Mouse (Mus musculus) activated CD4-positive, CD25-positive, alpha-beta regulatory T cell, adult 4 months (primary cell): ENCODE data around the gene Orai1. TPM values are rescaled to one million over a fixed set of nuclear protein-coding genes. Genes with fewer than 3 reads are reported as not detected.
"Not testable (repeated sequence)": the region's sequence is repeated elsewhere in the genome, so short reads cannot be mapped to it uniquely, and the experiment has no call there.

ENCODE experiments used
- ATAC-seq: one replicate; pipeline ENCODE4 v1.8.0; 2017
- polyA plus RNA-seq, 2 experiments: library from polyadenylated mRNA; unstranded; fragments of 100-300 nt; shearing (Covaris generic); gene quantifications; one replicate each; pipeline ENCODE4 v1.2.1; 2017

Gene Orai1
- polyA plus RNA-seq, 2 experiments from 2014 or later = 8.1 to 9.4 TPM

DNA sequence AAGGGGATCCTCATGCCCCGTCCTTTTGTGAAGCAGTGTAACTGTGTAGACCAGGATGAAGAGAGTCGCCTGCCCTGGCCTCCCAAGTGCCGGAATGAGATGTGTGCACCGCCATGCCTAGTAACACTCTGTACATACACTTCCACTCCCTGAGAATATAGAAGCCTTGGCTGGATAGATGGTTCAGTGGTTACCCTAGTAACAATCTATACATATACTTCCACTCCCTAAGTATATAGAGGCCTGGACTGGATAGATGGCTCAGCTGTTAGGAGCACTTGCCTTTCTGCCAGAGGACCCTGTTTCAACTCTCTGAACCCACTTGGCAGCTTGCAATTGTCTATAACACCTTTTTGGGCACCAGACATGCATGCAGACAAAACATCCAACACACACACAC, 20.2 kb downstream of the Orai1 start:
- ATAC-seq = no peak

DNA sequence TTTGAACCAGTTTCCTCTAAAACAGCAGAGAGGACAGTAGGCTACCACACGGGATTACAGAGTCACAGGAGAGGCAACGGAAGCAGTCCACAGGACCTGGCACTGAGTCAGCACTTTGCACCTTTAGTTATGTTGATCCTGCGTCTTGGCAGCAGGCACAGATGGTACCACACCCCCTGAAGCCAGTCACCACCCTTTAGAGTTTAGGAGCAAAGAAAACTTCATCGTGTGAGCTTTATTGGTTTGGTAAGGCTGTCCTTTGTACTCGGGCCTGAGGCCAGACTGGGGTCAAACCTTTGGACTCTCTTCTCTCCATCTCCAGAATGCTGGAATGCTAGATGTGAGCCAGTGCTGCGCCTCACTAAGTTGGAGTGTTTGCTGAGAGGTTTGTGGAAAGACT, 20.7 kb downstream of the Orai1 start:
- ATAC-seq = no peak

DNA sequence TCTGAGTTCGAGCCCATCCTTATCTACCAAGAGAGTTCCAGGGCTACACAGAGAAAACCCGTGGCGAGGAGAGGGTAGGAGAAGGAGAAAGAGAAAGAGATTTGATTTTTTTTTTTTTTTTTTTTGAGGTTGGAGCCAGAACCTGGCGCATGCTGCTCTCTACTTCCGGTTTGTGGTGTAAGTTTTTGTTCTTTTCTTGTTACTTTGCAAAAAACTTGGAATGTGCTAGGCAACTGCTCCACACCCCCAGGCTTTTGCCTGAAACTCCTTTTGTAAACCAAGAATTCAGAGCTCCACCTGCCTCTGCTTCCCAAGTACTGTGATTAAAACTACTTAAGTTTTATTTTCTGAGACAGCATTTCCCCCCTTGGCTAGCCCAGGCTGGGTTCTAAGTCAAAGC, 23.2 kb downstream of the Orai1 start:
- no peak for ATAC-seq

DNA sequence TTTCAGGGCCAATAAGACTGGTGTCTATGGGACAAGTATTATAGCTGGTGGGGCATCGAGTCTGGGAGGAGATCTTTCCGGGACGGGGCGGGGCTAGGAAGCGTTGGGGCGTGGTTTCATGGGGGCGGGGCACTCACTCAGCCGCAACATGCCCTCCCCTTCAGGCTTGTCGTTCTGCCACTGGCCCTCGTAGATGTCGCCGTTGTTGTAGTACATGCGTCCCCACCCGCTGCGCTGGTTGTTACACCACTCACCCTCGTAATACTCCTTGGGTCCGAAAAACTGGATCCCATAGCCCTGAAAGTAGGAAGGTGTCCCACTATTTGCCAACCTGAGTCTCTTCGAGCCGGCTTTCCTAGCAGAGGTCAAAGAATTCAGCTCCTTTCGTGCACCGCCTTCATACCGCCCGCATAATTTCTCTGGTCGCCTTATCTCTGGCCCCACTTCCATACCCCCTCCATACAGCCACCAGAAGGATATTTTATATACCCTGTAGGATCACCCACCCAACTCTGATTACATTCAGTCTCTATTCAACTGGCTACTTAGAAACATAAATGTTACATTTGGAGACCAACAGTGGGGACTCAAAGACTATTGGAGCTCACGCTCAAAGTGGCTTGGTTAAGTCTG, 24.4 kb downstream of the Orai1 start:
- ATAC-seq = peak; percentile 86

DNA sequence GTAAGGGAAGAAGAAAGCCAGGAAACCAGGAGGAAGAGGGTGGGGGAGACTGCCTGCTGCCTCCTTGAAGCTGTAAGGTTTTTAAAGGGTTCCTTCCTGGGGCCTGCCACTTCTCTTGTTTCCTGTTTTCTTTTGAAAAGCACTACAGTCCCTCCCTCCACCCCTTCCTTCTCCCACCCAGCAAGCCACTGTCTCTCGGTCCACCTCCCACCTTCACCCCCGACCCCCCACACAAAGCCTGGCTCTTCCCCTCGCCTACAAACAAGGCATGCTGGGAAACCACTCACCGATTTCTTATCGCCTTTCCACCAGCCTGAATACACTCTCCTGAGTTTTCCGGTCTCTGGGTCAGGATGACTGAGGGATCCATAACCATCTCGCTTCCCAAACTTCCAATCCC, 25.9 kb downstream of the Orai1 start:
- no peak for ATAC-seq

DNA sequence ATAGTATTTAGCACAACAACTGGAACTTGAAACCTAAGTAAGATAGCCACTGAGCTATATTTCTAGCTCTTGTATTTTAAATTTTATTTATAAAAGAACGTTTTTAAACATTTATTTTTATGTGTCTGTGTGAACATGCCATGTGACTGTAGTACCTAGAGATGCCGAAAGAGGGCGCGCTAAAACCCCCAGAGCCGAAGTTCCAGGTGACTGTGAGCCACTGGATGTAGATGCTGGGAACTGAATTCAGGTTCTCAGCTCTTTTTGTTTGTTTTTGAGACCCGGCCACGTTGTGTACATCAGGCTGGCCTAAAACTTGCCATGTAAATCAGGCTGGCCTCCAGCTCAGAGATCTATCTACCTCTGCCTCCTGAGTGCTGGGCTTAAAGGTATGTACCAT, 29.0 kb downstream of the Orai1 start:
- no peak for ATAC-seq

DNA sequence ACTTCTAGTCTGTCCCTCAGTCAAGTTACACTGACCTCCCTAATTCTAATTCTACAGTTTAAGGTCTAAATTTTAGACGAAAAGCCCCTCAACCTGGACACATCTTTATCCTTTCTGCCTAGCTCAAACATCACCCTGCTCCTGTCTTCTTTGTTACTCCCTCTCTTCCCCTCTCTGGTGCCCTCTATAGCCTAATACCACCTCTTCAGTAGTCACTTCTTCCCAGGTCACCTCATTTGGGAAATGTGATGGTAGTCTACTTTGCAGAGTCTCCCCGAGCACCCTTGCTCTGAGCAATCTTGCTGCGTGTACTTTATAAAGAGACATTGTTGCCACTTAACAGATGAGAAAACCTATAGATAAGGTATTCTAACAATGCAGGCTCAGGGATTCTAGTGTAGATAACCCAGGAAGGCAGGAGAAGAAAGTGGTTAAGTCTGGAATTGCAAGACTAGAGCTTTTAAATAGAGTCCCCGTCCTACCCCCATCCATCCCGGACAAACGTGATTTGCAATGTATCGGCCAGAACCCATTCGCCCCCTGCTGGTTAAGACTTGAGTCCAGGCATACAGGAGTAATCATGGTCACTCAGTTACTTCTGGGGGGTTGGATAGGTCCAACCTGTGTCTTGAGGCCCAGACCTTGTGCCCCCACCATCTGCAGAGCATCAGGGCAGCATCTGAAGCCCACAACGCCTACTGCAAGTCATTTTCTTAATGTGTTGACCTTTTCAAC, 30.9 kb downstream of the Orai1 start:
- ATAC-seq = no peak

DNA sequence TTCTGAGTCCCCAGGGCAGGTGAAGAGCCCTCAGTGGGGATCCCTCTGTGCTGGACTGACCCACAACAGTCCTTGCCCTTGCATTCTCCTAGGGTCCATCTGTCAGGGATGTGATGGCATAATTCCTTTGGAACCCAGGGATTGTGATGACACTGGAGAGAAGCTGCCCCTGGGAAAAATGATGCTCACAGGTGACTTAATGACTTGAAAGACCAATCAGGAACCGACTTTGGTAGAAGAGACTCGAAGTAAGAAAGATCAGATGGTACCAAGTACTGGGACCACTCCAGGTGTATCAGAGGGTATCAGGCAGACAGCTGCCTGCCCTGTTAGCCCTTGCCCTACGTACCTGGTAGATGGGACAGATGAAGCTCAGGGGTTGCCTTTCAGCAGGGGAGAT, 32.0 kb downstream of the Orai1 start, which contains the start of gene Morn3:
TSS of gene Morn3 (minus strand) at position 101 of the 400 bp plus-strand sequence.
- ATAC-seq = no peak

DNA sequence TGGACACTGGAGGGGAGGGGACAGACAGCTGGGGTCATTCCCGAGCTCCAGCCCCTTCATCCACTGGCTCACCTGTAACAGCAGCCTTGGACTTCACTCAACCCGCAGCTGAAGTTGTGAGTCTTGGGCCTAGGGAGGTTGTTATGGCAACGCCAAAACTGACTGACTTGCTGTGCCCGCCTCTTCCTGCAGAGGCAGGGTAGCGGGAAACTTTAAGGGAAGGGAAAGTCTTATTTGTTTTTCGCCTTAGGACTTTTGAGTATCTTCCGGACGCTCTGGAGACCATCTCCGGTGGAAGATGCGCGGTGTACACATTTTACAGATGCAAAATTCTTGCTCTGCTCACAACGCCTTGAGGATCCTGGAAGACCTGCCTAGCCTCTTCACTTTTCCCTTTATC, 34.4 kb downstream of the Orai1 start:
- ATAC-seq = peak; percentile 73

DNA sequence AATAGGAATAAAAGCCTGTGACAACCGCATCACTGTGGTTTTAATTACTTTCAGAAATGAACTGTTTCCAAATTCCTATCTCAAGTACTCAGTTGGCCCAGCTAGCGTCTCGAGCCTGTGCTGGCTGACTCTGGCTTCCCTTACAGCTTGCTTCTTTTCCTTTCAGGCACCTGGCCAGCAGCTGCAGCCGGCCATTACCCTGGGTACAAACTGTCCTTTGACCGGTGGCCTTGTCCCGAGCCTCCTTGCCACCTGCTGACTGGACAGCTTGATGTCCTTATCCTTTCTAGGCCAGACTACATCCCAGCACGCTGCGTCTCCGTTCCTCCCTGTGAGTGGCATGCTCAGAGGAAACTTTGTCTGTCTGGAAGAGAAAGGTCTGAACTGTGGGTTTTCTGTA, 36.0 kb downstream of the Orai1 start:
- no peak for ATAC-seq

DNA sequence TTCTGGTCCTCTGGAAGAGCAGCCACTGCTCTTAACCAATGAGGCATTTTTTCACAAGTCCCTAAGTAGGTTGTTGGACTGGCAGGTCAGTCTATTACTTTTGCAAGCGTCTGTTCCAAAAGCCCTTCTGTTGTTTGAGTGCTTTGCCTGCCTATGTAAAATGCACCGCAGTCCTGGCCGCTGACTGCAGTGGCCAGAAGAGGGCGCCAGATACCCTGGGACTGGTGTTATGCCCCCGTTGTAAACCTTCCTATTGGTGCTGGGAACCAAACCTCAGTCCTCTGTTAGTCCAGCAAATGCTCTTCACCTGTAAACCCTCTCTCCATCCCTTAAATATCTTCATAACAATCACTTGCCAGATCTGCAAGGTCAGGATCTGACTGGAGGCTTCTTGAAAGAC, 36.9 kb downstream of the Orai1 start:
- no peak for ATAC-seq

DNA sequence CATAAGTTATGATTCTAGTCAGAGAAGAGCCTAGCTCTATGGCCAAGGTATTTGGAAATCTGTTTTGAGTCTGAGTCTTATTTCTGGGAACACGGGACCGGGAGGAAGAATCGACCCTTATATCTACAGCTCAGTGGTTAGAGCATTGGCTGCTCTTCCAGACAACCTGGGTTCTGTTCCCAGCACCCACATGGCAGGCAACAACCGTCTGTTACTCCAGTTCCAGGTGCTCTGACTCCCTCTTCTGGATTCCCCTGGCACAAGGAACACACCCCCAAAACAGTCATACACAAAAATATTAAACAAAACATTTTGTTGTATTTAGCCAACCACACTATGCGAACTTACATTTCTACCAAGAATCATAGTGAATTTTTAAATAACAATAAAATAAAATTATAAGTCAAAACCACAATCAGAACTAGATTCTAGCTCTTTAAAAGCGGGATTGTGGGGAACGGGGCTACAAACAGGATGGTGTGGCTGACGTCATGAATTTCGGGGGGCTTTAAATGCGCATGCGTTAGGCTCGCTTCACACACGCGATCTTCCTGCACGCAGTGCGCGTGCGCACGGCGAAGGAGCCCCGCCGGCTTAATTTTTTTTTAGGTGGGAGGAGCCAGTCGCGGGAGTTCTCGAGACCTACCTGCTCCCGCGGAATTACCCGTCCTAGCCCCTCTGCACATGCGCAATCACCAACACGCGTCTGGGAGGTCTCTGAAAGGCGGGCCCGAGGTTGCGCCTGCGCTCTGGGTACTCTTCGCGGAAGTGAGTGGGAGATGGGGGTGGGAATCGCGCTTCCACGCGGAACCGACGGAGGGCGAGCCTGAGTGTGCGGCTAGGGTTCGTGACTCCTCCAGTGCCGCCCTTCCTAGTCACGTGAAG, 42.7 kb downstream of the Orai1 start:
- ATAC-seq = peak; percentile 90

DNA sequence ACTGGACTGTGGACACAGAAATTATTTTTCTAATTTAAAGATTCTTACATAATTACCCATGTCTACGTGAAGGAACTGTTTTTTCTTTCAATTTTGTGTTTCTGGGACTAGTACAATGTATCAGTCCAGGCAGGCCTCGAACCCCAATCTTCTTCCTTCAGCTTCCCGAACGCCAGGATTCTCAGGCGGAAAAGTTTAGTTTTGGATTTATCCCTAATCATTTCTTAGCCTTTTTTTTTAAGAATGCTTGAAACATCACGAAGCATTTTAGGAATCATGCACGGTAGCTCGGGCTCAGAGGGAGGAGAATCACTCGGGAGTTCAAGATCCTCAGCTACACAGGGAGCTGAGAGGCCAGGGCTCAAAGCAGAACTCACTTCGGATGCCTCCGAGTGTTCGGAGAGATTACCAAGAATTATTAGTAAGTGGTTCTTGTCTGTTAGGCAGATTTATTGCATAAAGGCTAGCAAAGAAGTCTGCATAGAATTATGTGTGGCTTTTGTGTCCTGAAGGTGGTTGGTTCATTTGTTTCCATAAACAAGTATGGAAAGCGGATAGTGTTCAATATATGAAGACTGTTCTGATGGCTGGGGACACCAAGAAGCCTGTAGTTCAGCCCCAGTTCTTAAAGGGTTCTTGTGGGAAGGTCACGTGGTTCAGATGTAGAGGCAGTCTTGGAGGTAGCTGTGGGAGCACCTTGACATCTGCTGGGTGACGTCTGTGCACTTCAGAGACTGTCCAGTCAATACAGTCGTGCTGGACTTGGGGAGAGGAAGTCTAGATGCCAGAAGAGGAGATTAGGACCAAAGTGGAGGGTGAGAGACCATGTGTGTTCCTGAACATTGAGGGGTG, 43.6 kb downstream of the Orai1 start:
- ATAC-seq = no peak

DNA sequence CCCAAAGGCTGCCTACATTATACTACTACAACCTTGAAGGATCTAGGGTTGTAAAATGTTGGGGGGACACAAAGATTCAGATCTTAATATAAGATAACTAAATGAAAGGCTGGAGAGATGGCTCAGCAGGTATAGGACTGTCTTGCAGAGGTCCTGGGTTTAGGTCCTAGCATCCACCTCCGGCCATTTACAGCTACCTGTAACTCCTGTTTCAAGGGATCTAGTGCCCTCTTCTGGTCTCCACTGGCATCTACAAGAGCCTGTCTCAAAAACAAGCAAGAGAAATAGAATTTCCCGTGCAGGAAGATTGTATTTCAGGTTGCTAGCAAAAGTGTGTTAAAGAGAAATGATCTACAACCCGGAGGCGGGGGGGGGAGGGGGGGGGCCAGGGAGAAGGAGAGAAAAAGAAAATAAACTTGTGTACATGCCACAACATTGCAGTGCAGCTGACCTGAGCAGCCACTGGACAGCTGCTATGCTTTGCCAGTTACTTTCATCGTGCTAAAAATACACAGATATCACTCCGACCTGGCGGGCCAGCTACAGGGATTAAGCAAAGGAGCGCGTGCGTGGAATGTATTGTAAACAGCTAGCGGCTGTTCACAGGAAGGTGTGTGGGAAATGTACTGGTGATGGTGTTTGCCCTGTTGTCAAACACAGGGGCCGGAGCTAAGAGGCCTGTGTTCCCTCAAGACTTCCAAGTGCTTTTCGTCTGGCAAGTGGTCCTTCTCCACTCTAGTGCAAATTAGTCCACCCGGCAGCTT, 45.1 kb downstream of the Orai1 start:
- ATAC-seq = no peak

DNA sequence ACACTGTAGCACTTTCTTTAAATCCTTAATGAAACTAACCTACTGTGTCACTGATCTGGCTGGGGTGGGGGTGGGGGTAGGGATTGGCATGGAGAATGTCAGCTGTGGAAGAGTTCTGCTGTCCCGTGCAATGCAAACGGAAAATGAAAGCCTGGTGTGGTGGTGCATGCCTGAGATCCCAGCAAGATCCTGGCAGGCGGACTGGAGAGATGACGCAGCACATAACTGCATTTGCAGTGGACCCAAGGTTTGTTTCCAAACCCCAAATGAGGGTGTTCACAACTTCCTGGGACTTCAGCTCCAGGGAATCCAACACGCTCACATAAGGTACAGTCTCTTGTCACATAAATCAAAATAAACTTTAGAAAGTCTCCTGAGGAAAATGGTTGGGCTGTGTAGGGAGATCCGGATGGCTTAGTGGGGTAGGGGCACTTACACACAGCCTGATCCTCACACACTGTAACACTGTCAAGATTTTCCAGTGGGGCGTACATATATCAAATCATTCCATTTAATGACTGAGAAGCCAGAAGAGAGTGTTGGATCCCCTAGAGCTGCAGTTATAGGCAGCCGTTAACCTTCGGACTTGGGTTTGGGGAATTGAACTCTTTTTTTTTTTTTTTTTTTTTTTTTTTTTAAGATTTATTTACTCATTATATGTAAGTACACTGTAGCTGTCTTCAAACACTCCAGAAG, 46.0 kb downstream of the Orai1 start:
- ATAC-seq = no peak

DNA sequence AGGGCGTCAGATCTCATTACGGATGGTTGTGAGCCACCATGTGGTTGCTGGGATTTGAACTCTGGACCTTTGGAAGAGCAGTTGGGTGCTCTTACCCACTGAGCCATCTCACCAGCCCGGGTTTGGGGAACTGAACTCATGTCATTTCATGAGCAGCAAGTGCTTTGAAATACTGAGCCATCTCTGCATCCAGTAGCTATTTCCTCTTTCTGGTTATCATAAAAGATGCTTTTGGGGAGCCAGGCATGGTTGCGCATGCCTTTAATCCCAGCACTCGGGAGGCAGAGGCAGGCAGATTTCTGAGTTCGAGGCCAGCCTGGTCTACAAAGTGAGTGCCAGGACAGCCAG, 46.5 kb downstream of the Orai1 start:
- not testable (repeated sequence) for ATAC-seq

DNA sequence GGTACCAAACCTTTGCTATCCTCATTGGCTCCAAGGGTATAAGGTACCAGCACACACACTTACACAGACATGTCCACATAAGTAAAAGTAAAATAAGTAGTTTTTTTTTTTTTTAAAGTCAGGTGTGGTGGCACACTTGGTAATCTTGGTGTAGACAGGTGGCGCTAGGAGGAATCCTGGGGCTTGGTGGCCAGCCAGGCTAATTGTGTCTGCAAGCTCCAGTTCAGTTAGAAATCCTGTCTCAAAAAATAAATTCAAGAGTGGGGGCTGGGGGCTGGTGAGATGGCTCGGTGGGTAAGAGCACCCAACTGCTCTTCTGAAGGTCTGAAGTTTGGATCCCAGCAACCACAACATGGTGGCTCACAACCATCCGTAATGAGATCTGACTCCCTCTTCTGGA, 48.3 kb downstream of the Orai1 start:
- no peak for ATAC-seq

DNA sequence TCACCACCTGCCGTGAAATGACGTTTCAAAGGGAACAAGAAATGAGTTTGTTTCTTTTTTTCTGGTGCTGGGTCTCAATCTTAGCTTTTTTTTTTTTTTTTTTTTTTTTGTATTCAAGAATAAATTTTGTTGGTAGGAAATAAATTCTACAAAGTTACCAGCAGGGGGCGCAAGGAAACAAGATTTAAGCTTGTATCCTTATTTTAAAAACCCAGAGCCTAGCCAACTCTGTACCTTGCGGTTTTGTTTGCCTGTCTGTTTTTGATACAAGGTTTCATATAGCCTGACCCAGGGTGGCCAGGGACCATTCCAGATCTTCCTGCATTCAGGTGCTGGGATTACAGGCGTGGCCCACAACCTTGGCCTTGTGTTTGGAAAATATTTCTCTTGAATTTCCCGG, 49.3 kb downstream of the Orai1 start:
- ATAC-seq = no peak

DNA sequence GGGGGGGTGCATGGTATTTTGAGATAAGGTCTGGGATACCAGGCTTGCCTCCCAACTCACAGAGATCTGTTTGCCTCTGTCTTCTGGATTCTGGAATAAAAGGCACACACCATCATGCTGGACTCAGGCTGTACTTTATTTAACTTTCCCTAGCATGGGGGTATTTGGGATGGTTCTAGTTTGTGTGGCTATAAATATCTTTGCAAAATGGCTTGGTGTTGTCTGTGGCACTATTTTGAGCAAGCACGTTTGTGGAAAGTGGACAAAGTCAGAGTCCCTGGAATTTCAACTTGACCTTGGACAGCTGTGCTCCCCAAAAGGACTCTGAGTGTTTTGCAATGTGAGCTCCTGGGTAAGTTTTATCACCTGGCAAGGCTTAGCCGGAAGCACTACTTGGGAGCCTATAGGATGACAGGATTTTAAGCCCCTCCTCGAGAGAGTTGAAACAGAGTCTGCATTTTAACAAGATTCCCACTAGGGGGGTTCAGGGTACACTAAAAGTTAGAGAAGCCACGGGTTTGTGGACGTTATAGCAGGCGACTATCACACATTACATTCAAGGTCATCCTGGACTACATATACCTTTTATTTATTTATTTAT, 52.6 kb downstream of the Orai1 start:
- ATAC-seq = peak; percentile 78

DNA sequence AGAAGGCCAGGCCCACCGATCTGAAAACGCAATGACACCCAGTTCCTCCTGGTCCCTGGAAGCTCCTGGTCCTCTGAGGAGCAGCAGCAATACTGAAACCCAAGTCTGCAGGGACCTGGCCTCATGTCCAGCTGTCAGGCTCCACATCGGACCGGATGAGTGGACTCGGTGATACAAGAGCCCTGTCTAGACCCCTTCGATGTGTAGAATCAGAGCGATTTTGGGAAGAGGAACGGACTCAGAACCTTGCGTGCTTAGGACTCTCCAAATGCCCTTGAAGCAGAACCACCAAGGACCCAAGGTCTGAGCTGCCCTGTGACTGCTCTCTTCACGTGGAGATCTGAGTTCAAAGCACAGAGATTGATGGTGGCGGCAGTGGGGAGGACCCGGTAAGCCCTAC, 53.2 kb downstream of the Orai1 start, which contains the start of gene Tmem120b:
TSS of gene Tmem120b (plus strand) at position 301 of the 400 bp plus-strand sequence.
- ATAC-seq = no peak

DNA sequence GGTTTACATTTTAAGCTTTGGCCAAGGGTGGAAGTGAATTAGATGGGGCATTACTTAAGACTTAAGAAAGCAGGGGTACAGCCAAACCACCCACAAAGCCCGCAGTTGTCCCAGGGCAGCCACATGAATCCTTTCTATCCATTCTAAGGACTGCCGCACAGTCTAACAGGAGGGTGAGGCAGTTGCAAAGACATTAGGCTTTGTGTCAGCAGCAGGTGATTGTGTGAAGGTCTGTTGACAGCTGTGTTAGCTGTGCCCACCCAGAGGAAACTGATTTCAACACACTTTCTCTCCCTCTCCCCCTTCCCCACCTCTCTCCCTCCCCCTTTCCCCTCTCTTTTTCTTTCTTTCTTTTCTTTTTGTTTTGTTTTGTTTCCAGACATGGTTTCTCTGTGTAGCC, 53.8 kb downstream of the Orai1 start:
- no peak for ATAC-seq
